Mouse (Mus musculus) forebrain, embryonic 14.5 days (tissue): ENCODE measurements around the gene Zic5. TPM values are rescaled to one million over a fixed set of nuclear protein-coding genes. Genes with fewer than 3 reads are reported as not detected.
"Not testable (repeated sequence)": the region's sequence is repeated elsewhere in the genome, so short reads cannot be mapped to it uniquely, and the experiment has no call there.

ENCODE experiments used
- ATAC-seq: fragments of 200-750 bp; cut with Nextera tagmentation; 2 replicates; pipeline ENCODE4 v1.8.0; 2017; ENCODE audit warnings: mild to moderate bottlenecking, moderate library complexity
- DNase-seq: peaks from one replicate; pipeline ENCODE4 v3.0.0-alpha.2; 2015; ENCODE audit warnings: low spot score
- H3K27ac ChIP-seq: fragments of 300-500 bp; sonication (generic); 2 replicates; pipeline ENCODE4 v1.5.1; 2014; ENCODE audit warnings: low read depth, mild to moderate bottlenecking, control low read depth, low read length, moderate library complexity
- H3K27me3 ChIP-seq: fragments of 300-500 bp; sonication (generic); replicated peaks from 2 replicates; pipeline ENCODE4 v1.6.1; 2014; ENCODE audit warnings: low read length, control low read depth, mixed read lengths; ENCODE audit not compliant: control insufficient read depth, insufficient read depth
- H3K36me3 ChIP-seq: fragments of 300-500 bp; sonication (generic); 2 replicates; pipeline ENCODE4 v1.6.1; 2014; ENCODE audit warnings: low read length, control low read depth; ENCODE audit not compliant: control insufficient read depth, insufficient read depth
- H3K4me1 ChIP-seq: fragments of 300-500 bp; sonication (generic); 2 replicates; pipeline ENCODE4 v1.6.1; 2014; ENCODE audit warnings: antibody characterized with exemption, low read length, control low read depth; ENCODE audit not compliant: control insufficient read depth, insufficient read depth
- H3K4me2 ChIP-seq: fragments of 300-500 bp; sonication (generic); 2 replicates; pipeline ENCODE4 v1.6.1; 2014; ENCODE audit warnings: mild to moderate bottlenecking, control low read depth, low read length
- H3K4me3 ChIP-seq: fragments of 300-500 bp; sonication (generic); 2 replicates; pipeline ENCODE4 v1.5.1; 2014; ENCODE audit warnings: low read depth, low read length, control low read depth
- H3K9ac ChIP-seq: fragments of 300-500 bp; sonication (generic); 2 replicates; pipeline ENCODE4 v1.6.1; 2014; ENCODE audit warnings: mild to moderate bottlenecking, low read length, control low read depth, moderate library complexity
- H3K9me3 ChIP-seq: fragments of 300-500 bp; sonication (generic); replicated peaks from 2 replicates; pipeline ENCODE4 v1.6.1; 2016; ENCODE audit warnings: low read length, control low read depth, mixed read lengths; ENCODE audit not compliant: control insufficient read depth
- WGBS: fragments of 180-500 bp; shearing (Covaris S2); extraction: QIAGEN DNeasy Blood & Tissue Kit; methylation state at CpG from one replicate; pipeline ENCODE4 v1.1.7; 2014; 5-methylcytosine and 5-hydroxymethylcytosine counted together
- polyA plus RNA-seq: library from polyadenylated mRNA; unstranded; fragments of >200 nt; fragmentation: Nextera tagmentation; extraction: Ambion mirVana; gene quantifications from 2 replicates; pipeline ENCODE4 v1.2.1, GENCODE M21; 2014

Zic5 gene
- polyA plus RNA-seq, 1 experiment from 2014 or later = 9.5 TPM

GRCm38 (mm10) chr14:122471449-122472085 lies 6.1 kb upstream of the Zic5 start:
- Histone ChIP-seq H3K4me3 (peak overlapping the region; percentile 13), H3K27ac (peak overlapping the region; percentile 99), H3K4me1 (peaks cover 3% of the 10 kb centered on the region; the same call in 1 of the 2 replicates), H3K27me3 (peaks cover 24% of the 10 kb centered on the region), H3K9ac (peak overlapping the region; percentile 65), H3K9me3 (no peaks in the 10 kb centered on the region), H3K4me2 (peak overlapping the region; percentile 73), H3K36me3 (no peaks in the 10 kb centered on the region)
- DNase-seq (peak; percentile 42), ATAC-seq (no peak)
- 7% methylated on average over 29 of the region's 31 CpGs for WGBS

DNA sequence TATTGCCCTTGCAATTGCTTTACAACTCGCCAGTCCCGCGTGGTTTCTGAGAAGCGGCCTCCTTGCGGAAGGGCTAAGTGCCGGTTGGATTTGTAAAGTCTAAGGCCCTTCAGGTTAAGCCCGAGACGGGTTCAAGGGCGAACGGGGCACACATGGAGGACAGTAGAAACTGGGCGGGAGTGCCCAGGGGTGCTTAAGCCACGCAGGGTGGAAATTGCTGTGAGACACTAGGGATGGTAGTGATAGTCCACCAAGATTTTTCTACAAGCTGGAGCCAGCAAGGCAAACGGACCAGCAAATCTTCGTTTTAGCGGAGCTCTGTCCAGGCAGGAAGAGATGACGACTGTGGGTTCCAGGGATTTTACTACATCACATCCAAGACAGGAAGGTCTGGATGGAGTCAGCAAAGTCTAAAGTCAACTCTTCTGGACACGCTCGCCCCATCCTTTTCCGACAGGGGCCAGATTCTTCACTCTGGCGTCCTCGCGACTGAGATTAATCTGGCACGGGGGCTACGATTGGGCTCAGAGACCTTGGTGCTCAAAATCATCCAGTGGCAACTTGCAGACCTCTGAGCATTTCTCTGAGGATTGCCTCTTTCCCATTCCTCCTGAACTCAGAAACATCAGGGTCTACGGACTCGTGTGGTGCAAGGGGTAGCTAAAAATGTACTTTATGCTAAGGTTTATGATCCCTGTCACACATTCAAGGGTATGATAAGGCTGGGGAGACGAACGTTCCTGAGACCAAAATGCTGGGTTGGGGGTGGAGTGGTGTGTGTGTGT lies 3.7 kb upstream of the Zic5 start:
- Histone ChIP-seq H3K27me3 (peaks cover 39% of the 10 kb centered on the region), H3K4me3 (peak overlapping the region; percentile 9; the same call in 1 of the 2 replicates), H3K36me3 (no peaks in the 10 kb centered on the region), H3K4me1 (peaks cover 5% of the 10 kb centered on the region; the same call in 1 of the 2 replicates), H3K4me2 (peak overlapping the region; percentile 49), H3K9me3 (no peaks in the 10 kb centered on the region), H3K9ac (peak overlapping the region; percentile 60), H3K27ac (peak overlapping the region; percentile 73)
- ATAC-seq = no peak
- 13% methylated on average over 28 of the region's 28 CpGs for WGBS
- peak; percentile 39 for DNase-seq

GRCm38 (mm10) chr14:122467926-122468841 lies 2.7 kb upstream of the Zic5 start:
- H3K36me3 ChIP-seq = no peaks in the 10 kb centered on the region
- peaks cover 42% of the 10 kb centered on the region for H3K27me3 ChIP-seq
- DNase-seq (peak; percentile 43), ATAC-seq (no peak)
- H3K4me2 ChIP-seq = peak overlapping the region; percentile 49
- H3K4me1 ChIP-seq = peaks cover 5% of the 10 kb centered on the region; the same call in 1 of the 2 replicates
- H3K9ac ChIP-seq = peak overlapping the region; percentile 60
- peak overlapping the region; percentile 9; the same call in 1 of the 2 replicates for H3K4me3 ChIP-seq
- WGBS = 17% methylated on average over 23 of the region's 23 CpGs
- peak overlapping the region; percentile 73 for H3K27ac ChIP-seq
- no peaks in the 10 kb centered on the region for H3K9me3 ChIP-seq

GRCm38 (mm10) chr14:122466756-122467362 lies 1.4 kb upstream of the Zic5 start:
- H3K27ac ChIP-seq = no peak overlapping the region
- WGBS = 56% methylated on average over 7 of the region's 7 CpGs
- H3K36me3 ChIP-seq = no peaks in the 10 kb centered on the region
- H3K4me2 ChIP-seq = peak overlapping the region; percentile 22; the same call in 1 of the 2 replicates
- no peak overlapping the region for H3K9ac ChIP-seq
- H3K27me3 ChIP-seq = peaks cover 40% of the 10 kb centered on the region
- no peaks in the 10 kb centered on the region for H3K9me3 ChIP-seq
- DNase-seq = peak; percentile 11
- H3K4me1 ChIP-seq = peaks cover 5% of the 10 kb centered on the region; the same call in 1 of the 2 replicates
- H3K4me3 ChIP-seq = no peak overlapping the region
- ATAC-seq = no peak

DNA sequence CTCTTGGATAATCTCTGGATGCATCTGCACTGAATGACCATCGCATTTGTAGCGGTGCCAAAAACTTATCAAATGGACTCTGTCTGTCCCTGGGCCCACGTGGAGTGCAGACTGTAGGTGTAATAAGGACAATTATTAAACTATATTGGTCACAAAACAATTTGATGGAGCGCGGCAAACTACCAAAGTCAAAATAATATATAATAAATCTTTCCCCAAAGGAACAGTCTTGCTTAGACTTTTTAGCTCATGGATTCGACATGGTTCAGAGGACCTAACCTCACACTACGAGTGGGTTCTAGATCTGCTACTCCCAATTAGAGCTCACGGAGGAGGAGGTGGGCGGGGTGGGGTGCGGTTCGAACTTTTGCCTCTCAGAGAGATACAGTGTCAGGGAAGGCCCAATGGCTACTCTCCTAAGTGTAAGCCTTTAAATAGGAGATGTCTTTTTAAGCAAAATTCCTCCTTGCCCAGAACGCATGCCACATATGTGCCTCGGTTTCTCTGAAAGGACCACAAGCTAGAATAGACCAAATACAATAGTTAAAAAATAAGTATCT lies 534 bp upstream of the Zic5 start:
- H3K9me3 ChIP-seq = no peaks in the 10 kb centered on the region
- no peaks in the 10 kb centered on the region for H3K36me3 ChIP-seq
- peak overlapping the region; percentile 62 for H3K4me3 ChIP-seq
- ATAC-seq = no peak
- WGBS = 29% methylated on average over 13 of the region's 13 CpGs
- peak overlapping the region; percentile 77 for H3K4me2 ChIP-seq
- H3K27me3 ChIP-seq = peaks cover 40% of the 10 kb centered on the region
- DNase-seq = peak; percentile 27
- peak overlapping the region; percentile 55 for H3K9ac ChIP-seq
- H3K27ac ChIP-seq = peak overlapping the region; percentile 97
- peaks cover 5% of the 10 kb centered on the region; the same call in 1 of the 2 replicates for H3K4me1 ChIP-seq

DNA sequence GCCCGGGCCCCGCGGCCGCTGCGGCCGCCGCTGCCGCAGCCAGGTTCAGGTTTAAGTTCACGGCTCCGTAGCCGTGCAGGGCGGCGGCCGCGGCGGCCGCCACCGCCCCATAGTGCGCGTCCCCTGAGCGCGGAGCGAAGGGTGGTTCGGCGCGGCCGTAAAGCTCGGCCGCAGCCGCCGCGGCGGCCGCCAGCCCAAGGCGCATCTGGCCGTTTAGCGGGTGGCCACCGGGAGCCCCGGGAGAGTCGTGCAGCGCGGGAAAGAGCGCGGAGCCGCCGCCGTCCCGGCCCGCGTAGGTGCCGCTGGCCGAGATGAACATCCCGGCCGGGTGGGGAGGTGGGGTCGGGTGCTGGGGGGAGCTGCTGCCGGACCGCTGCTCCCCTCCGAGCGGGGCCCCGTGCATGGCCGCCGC lies 1.1 kb downstream of the Zic5 start:
- Histone ChIP-seq H3K27me3 (peaks cover 37% of the 10 kb centered on the region), H3K4me3 (peak overlapping the region; percentile 62)

GRCm38 (mm10) chr14:122463734-122464341 lies 1.6 kb downstream of the Zic5 start:
- Histone ChIP-seq H3K9ac (peak overlapping the region; percentile 91), H3K4me2 (peak overlapping the region; percentile 77), H3K4me3 (peak overlapping the region; percentile 62), H3K27me3 (peaks cover 37% of the 10 kb centered on the region), H3K27ac (peak overlapping the region; percentile 97)
- H3K9me3 ChIP-seq, H3K4me1 ChIP-seq, H3K36me3 ChIP-seq: not testable (repeated sequence)
- DNase-seq = peak; percentile 57
- peak; percentile 27 for ATAC-seq
- under 1% methylated on average over 49 of the region's 58 CpGs for WGBS

More for the DNA sequence above, 1.1 kb downstream of the Zic5 start:
- peak; percentile 18 for ATAC-seq
- Histone ChIP-seq H3K27ac (peak overlapping the region; percentile 97), H3K9ac (peak overlapping the region; percentile 91), H3K36me3 (no peaks in the 10 kb centered on the region), H3K4me2 (peak overlapping the region; percentile 77), H3K9me3 (no peaks in the 10 kb centered on the region), H3K4me1 (peaks cover 7% of the 10 kb centered on the region; the same call in 1 of the 2 replicates)
- DNase-seq = peak; percentile 20
- WGBS = 0% methylated on average over 49 of the region's 62 CpGs
